Mouse (Mus musculus): ENCODE results near the gene Pccb. TPM values are rescaled to one million over a fixed set of nuclear protein-coding genes. Genes with fewer than 3 reads are reported as not detected.

Gene Pccb
- polyA plus RNA-seq, 1 experiment from 2014 or later = 21.0 TPM

DNA sequence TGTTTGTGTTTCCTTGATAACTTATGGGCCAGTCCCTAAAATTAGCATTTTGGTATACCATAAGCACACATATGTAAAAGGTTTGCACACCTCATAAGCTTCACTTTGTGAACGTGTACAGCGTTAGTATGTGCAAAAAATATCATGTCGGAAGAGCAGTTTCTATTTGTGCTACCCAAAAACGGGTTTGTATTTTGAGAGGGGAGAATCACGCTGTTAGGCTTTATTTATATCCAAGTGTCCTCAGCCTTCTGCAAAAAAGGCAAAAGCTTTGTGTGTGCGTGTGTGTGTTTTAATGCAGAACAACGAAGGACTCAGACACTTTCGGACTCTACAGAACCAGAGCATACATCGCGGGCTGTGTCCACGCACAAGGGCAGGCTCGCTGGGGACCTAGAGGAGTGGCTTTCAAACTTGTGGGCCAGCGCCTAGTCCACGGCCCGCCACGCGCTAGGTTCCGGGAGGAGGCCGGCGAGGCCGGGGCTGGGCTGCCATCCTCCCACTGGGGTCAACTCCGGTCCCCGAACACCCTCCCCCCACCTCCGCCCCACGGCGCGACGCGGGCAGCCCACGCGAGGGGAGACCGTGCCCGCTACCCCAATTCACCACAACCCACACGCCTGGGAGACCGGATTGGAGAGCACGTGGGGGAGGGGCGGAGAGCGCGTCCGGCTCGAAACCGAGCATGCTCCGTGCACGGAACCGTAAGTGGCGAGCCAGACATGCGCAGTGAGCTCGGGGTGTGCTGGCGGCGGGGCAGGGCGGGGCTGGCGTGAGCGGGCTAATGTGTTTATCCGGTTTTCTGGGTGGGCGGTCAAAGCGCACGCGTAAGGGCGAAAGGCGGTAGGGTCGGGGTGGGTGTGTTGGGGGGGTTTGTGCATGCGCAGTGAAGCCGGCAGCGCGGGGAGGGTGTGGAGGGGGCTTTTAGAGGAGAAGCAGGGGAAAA is 38.6 kb upstream of the Pccb start:
- Histone ChIP-seq H3K4me3 (peak overlapping the region; percentile 97), H3K27ac (peak overlapping the region; percentile 98), H3K27me3 (no peaks in the 10 kb centered on the region), H3K4me2 (replicated peaks) (peak overlapping the region; percentile 63), H3K4me1 (peaks cover 7% of the 10 kb centered on the region; the same call in 1 of the 2 replicates), H3K36me3 (no peaks in the 10 kb centered on the region), H3K9me3 (no peaks in the 10 kb centered on the region), H3K9ac (peak overlapping the region; percentile 99)
- 1% methylated on average over 58 of the region's 65 CpGs for WGBS
- ATAC-seq (ENCODE audit: insufficient number of reproducible peaks, insufficient read depth, low FRiP score, low TSS enrichment) = peak; percentile 95

DNA sequence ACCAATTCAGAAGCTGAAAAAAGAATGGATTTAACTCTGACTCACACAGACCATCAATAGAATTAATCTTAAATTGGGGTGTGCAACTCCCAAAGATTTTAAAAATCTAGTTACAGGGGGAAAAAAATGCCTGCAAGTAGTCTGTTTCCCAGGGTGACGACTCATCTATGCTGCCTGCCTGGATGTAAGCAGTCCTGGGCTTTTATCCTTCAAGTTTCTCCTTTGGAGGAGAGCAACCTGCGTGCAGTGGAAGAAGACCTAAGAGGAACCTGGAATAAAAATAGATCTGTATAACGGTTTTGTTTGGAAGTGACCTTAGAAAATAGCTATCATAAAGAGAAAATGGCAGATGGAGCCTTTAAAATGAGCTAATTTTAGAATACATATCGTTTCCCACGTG is 37.8 kb upstream of the Pccb start:
- Histone ChIP-seq H3K4me3 (no peak overlapping the region), H3K4me1 (peaks cover 2% of the 10 kb centered on the region; the same call in 1 of the 2 replicates), H3K36me3 (no peaks in the 10 kb centered on the region), H3K27me3 (no peaks in the 10 kb centered on the region), H3K9ac (no peak overlapping the region), H3K27ac (no peak overlapping the region), H3K4me2 (replicated peaks) (peak overlapping the region; percentile 63), H3K9me3 (no peaks in the 10 kb centered on the region)
- no peak for ATAC-seq (ENCODE audit: insufficient number of reproducible peaks, insufficient read depth, low FRiP score, low TSS enrichment)
- 52% methylated on average over 5 of the region's 5 CpGs for WGBS

DNA sequence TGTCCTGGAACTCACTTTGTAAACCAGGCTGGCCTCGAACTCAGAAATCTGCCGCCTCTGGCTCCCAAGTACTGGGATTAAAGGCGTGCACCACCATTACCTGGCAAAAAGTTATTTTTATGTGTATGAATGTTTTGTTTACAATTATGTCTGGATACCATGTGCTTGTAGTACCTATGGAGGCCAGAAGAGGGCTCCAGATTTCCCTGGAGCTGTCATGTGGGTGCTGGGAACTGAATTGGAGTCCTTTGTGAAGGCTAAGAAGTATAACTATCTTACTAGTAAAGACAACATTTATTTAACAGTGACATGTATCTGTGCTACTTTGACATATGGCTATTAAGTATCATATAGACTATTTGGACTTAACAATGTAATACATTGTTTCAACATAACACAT is 35.1 kb upstream of the Pccb start:
- H3K27me3 ChIP-seq = no peaks in the 10 kb centered on the region
- H3K4me2 ChIP-seq (replicated peaks) = no peak overlapping the region
- H3K27ac ChIP-seq = no peak overlapping the region
- no peak overlapping the region for H3K9ac ChIP-seq
- H3K9me3 ChIP-seq = peaks cover 4% of the 10 kb centered on the region; the same call in 1 of the 2 replicates
- WGBS = 92% methylated on average over 3 of the region's 3 CpGs
- no peaks in the 10 kb centered on the region for H3K4me1 ChIP-seq
- H3K4me3 ChIP-seq = no peak overlapping the region
- no peaks in the 10 kb centered on the region for H3K36me3 ChIP-seq
- ATAC-seq (ENCODE audit: insufficient number of reproducible peaks, insufficient read depth, low FRiP score, low TSS enrichment) = no peak

DNA sequence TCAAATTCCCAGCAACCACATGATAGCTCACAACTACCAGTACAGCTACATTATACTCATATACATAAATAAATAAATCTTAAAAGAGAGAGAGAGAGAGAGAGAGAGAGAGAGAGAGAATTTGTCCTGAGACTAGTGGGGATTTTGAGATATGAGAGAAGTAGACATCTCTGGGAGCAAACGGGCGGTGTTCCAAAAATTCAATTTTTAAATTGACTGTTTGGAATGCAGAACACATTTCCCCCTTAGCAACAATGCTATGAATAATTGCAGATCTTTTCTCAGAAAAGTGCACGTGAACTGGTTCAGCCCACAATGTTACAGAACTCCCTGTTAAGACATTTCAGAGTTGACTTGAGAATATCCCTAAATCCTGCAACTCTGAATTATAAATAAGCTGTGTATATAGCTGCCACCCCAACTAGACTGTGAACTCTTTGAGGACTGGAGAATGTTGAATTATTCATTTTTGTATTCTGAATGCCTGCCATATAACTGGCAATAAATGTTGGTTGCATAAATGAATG is 30.4 kb upstream of the Pccb start:
- Histone ChIP-seq H3K27ac (no peak overlapping the region), H3K9ac (no peak overlapping the region)
- ATAC-seq (ENCODE audit: insufficient number of reproducible peaks, insufficient read depth, low FRiP score, low TSS enrichment) = no peak

DNA sequence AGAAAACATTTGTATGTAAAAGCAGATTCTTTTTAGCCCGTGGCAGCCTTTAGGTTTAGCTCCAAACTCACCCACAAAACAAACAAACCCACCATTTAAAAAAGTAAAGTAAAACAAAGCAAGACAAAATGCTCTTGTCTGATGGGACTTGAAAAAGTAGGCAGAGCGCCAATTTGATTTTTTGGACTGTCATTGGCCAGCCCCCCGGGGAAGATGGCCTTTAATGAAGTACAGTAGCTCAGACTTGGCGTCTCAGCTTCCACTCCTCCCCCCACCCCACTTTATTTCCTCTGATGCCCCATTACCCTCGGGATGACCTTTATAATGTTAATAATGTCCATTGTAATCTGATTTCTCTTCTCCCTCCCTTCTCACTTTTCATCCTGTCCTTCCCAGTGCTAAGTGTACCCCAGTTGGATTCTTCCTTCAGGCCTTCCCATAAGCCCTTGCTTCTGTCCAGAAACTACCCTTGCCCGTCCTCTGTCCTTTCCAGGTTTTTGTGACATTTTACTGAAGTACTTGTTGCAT is 27.6 kb upstream of the Pccb start:
- H3K36me3 ChIP-seq = no peaks in the 10 kb centered on the region
- H3K9ac ChIP-seq = no peak overlapping the region
- H3K27ac ChIP-seq = no peak overlapping the region
- no peak for ATAC-seq (ENCODE audit: insufficient number of reproducible peaks, insufficient read depth, low FRiP score, low TSS enrichment)
- 70% methylated on average over 6 of the region's 6 CpGs for WGBS
- H3K4me1 ChIP-seq = no peaks in the 10 kb centered on the region
- no peak overlapping the region for H3K4me2 ChIP-seq (replicated peaks)
- H3K27me3 ChIP-seq = no peaks in the 10 kb centered on the region
- H3K9me3 ChIP-seq = peaks cover 3% of the 10 kb centered on the region; the same call in 1 of the 2 replicates
- no peak overlapping the region for H3K4me3 ChIP-seq

More for the DNA sequence above, 30.4 kb upstream of the Pccb start:
- H3K9me3 ChIP-seq = peaks cover 4% of the 10 kb centered on the region; the same call in 1 of the 2 replicates
- no peaks in the 10 kb centered on the region for H3K4me1 ChIP-seq
- no peak overlapping the region for H3K4me2 ChIP-seq (replicated peaks)
- H3K27me3 ChIP-seq = no peaks in the 10 kb centered on the region
- 87% methylated on average over 3 of the region's 3 CpGs for WGBS
- no peaks in the 10 kb centered on the region for H3K36me3 ChIP-seq
- no peak overlapping the region for H3K4me3 ChIP-seq

DNA sequence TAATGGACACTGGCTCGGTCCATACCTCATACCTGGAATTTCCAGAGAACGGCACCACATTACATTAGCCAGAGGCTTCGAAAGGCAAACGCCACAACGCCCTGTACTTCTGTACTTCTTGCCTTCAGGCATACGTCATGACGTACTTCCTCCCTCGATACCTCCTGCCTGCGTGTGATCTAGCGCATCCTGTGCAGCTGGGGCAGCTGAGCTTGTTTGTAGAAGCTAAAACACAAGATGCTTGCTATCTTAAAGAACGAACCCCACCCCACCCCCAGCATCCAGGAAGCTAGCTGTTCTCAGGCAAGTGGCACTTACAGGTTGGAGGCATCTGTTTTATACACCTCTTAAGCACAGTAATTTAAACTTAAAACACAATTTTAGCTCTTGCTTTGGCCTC is 26.3 kb upstream of the Pccb start:
- Histone ChIP-seq H3K36me3 (no peaks in the 10 kb centered on the region), H3K4me1 (no peaks in the 10 kb centered on the region), H3K4me3 (no peak overlapping the region), H3K27ac (no peak overlapping the region), H3K27me3 (no peaks in the 10 kb centered on the region), H3K9ac (no peak overlapping the region), H3K4me2 (replicated peaks) (no peak overlapping the region), H3K9me3 (no peaks in the 10 kb centered on the region)
- ATAC-seq (ENCODE audit: insufficient number of reproducible peaks, insufficient read depth, low FRiP score, low TSS enrichment) = no peak
- WGBS = 70% methylated on average over 11 of the region's 11 CpGs

DNA sequence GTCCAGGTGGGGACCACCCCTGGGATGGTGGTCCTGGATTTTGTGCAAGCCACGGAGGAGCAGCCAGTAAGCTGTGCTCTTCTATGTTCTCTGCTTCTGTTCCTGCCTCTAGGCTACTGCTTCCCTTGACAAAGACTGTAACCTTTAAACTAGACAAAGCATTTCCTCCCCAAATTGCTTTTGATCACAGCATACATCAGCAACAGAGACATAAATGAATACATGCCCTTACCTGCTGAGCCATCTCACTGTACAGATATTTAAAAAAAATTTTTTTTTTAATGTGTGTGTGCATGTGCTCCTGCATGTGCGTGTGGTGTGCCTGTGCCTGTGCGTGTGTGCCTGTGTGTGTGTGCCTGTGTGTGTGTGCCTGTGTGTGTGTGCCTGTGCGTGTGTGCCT is 22.5 kb upstream of the Pccb start:
- H3K4me1 ChIP-seq = no peaks in the 10 kb centered on the region
- H3K9me3 ChIP-seq = no peaks in the 10 kb centered on the region
- H3K9ac ChIP-seq = no peak overlapping the region
- H3K27me3 ChIP-seq = no peaks in the 10 kb centered on the region
- no peak overlapping the region for H3K4me3 ChIP-seq
- 80% methylated on average over 4 of the region's 4 CpGs for WGBS
- no peak overlapping the region for H3K4me2 ChIP-seq (replicated peaks)
- no peak overlapping the region for H3K27ac ChIP-seq
- ATAC-seq (ENCODE audit: insufficient number of reproducible peaks, insufficient read depth, low FRiP score, low TSS enrichment) = no peak
- no peaks in the 10 kb centered on the region for H3K36me3 ChIP-seq

DNA sequence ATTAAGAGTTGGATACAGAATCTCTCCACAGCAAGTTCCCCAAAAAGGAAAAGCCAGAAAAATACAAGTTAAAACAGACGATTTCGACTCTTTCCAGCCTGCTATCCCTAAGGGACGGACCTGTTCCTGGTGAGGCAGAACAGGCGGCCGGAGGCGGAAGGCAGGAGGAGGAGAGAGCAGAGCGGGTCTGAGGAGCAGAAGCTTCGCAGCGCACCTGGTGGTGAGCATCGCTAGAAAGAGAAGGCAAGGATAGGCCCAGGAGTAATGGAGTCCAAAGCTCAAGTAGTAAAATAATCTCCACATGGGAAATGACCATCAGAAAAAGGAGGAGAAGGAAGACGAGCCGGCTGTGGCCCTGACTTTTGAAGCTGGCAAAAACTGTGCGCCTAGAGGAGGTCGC is 18.6 kb upstream of the Pccb start:
- H3K9me3 ChIP-seq = no peaks in the 10 kb centered on the region
- ATAC-seq (ENCODE audit: insufficient number of reproducible peaks, insufficient read depth, low FRiP score, low TSS enrichment) = no peak
- no peak overlapping the region for H3K4me3 ChIP-seq
- no peak overlapping the region for H3K27ac ChIP-seq
- no peak overlapping the region for H3K4me2 ChIP-seq (replicated peaks)
- no peaks in the 10 kb centered on the region for H3K4me1 ChIP-seq
- WGBS = 63% methylated on average over 14 of the region's 14 CpGs
- no peaks in the 10 kb centered on the region for H3K36me3 ChIP-seq
- no peaks in the 10 kb centered on the region for H3K27me3 ChIP-seq
- no peak overlapping the region for H3K9ac ChIP-seq

DNA sequence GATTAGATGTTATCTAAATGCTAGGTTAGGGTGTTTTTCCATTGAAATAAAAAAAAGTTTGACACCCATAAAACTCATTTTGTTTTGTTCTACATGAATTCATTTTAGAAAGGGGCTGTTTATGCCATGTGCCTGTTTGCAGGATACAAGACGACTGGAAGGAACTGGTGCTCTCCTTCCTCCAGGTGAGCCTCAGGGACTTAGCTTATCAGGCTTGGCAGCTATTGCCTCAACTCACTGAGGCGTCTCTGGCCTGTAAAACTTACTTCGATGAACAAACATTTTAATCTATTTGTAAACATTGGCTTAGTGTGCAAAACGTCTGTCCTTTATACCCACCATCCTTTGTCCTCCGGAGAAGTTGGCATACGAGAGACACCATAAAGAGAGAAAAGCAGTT is 18.0 kb upstream of the Pccb start:
- no peak overlapping the region for H3K27ac ChIP-seq
- no peaks in the 10 kb centered on the region for H3K27me3 ChIP-seq
- H3K9me3 ChIP-seq = no peaks in the 10 kb centered on the region
- no peak for ATAC-seq (ENCODE audit: insufficient number of reproducible peaks, insufficient read depth, low FRiP score, low TSS enrichment)
- 75% methylated on average over 6 of the region's 6 CpGs for WGBS
- H3K36me3 ChIP-seq = no peaks in the 10 kb centered on the region
- no peak overlapping the region for H3K9ac ChIP-seq
- no peaks in the 10 kb centered on the region for H3K4me1 ChIP-seq
- H3K4me3 ChIP-seq = no peak overlapping the region
- no peak overlapping the region for H3K4me2 ChIP-seq (replicated peaks)

DNA sequence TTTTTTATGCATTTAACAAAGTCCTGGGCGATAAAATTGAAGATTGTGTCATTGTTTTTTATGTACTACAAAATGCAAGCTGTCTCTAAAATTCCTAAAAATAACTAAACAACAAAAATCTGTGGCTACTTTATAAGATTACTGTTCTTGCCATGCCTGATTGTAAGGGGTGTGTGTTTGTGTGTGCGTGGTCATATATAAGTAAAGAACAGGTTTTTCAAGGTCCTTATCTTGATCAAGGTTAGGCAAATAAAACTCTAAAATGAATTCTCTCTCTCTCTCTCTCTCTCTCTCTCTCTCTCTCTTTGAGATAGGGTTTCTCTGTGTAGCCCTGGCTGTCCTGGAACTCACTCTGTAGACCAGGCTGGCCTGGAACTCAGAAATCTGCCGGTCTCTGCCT is 17.3 kb upstream of the Pccb start:
- Histone ChIP-seq H3K9ac (no peak overlapping the region), H3K4me1 (no peaks in the 10 kb centered on the region), H3K4me3 (no peak overlapping the region), H3K9me3 (no peaks in the 10 kb centered on the region), H3K27me3 (no peaks in the 10 kb centered on the region), H3K4me2 (replicated peaks) (no peak overlapping the region), H3K36me3 (no peaks in the 10 kb centered on the region), H3K27ac (no peak overlapping the region)
- no peak for ATAC-seq (ENCODE audit: insufficient number of reproducible peaks, insufficient read depth, low FRiP score, low TSS enrichment)
- 88% methylated on average over 3 of the region's 3 CpGs for WGBS

DNA sequence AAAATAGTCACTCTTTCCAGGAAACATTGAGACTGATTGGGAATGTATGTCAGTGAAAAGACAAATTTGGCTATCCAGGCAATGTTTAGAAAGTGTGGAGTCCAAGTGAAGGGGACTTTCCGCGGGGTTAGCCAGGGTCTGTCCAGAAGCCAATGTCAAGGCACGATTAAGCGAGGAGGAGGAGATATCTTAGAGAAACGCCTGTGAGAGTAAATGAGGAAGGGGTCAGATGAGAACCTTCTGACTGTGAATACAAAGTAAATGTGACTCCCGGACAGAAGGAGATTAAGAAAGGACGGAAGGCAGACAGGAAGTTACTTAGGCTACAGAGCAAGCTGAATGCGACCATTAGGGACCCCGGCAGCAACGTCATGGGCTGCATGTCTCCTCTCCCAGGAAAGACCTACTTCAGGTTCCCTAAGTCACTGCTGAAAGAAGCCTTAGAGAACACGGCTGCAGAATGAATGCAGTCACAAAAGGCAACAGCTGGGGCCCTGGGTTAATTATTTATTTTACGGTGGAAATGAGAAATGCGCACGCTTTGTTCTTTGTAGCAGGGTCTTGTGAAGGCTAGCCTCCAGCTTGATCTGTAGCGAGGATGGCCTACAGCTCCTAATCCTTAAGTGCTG is 11.1 kb upstream of the Pccb start:
- Histone ChIP-seq H3K4me3 (no peak overlapping the region), H3K4me1 (no peaks in the 10 kb centered on the region), H3K9me3 (no peaks in the 10 kb centered on the region), H3K36me3 (no peaks in the 10 kb centered on the region), H3K27ac (no peak overlapping the region), H3K27me3 (no peaks in the 10 kb centered on the region), H3K4me2 (replicated peaks) (no peak overlapping the region), H3K9ac (no peak overlapping the region)
- 67% methylated on average over 15 of the region's 15 CpGs for WGBS
- ATAC-seq (ENCODE audit: insufficient number of reproducible peaks, insufficient read depth, low FRiP score, low TSS enrichment) = no peak

DNA sequence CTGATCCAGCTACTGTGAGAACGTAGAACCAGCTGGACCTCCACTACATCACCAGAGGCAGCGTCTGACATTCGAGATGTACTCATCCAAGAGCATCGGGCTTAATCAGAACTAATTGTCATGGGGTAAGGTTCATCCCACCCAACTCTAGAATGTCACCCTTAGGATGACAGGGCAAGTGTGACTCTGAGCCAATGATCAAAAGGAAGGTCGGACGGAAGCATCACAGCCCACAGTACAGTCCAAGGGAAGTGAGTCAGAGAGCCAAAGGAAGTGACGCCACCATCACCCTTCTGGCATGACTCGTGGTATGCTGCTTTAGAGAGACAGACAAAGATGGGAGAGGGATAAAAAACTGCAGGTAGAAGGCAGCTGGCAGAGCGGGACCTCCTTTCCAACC is 7.6 kb upstream of the Pccb start:
- H3K9ac ChIP-seq = no peak overlapping the region
- H3K4me2 ChIP-seq (replicated peaks) = no peak overlapping the region
- no peaks in the 10 kb centered on the region for H3K36me3 ChIP-seq
- ATAC-seq (ENCODE audit: insufficient number of reproducible peaks, insufficient read depth, low FRiP score, low TSS enrichment) = no peak
- H3K9me3 ChIP-seq = no peaks in the 10 kb centered on the region
- no peak overlapping the region for H3K4me3 ChIP-seq
- no peaks in the 10 kb centered on the region for H3K4me1 ChIP-seq
- H3K27me3 ChIP-seq = no peaks in the 10 kb centered on the region
- 77% methylated on average over 9 of the region's 9 CpGs for WGBS
- no peak overlapping the region for H3K27ac ChIP-seq
